Mouse (Mus musculus): Measurements from ENCODE around the gene Rnf224. TPM values are rescaled to one million over a fixed set of nuclear protein-coding genes. Genes with fewer than 3 reads are reported as not detected.

Rnf224 gene
- total and polyA plus RNA-seq, 3 experiments, result not detected

DNA sequence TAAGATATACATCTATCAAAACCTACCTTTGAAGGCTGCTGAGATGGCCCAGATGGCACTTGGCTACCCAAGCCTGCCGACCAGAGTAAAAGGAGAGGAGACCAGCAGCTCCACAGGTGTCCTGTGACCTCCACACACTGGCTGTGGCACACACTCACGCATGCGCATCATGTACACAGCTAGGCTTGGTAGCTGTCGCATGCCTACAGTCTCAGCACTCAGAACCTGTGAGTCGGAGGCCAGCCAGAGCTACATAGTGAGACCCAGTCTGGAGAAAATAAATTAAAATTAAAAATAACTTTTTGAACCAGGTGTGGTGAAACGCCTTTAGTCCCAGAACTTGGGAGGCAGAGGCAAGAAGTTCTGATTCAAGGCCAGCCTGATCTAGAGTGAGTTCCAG is 48.7 kb downstream of the Rnf224 start:
- Histone ChIP-seq H3K9me3 (replicated peaks; ENCODE audit: low read length) (no peaks in the 10 kb centered on the region), H3K4me2 (ENCODE audit: insufficient read depth, low read depth, poor library complexity, severe bottlenecking) (no peak overlapping the region), H3K27ac (ENCODE audit: insufficient read depth, low read depth) (no peak overlapping the region), H3K4me3 (replicated peaks in 1 of 3; ENCODE audit: low read depth in 2 of 3, low read length in 2 of 3, poor library complexity in 1 of 3) (no peak overlapping the region), H3K27me3 (replicated peaks) (peaks cover 32% of the 10 kb centered on the region), H3K36me3 (replicated peaks in 1 of 2; ENCODE audit: control insufficient read depth in 1 of 2, insufficient read depth in 1 of 2, low read length in 1 of 2) (peaks cover 0 to 3% of the 10 kb centered on the region in 2 experiments), H3K4me1 (ENCODE audit: control insufficient read depth in 1 of 2, insufficient read depth in 2 of 2) (peaks cover 12 to 29% of the 10 kb centered on the region in 2 experiments), H3K9ac (ENCODE audit: insufficient read depth, low read depth) (no peak overlapping the region), H3K79me2 (replicated peaks; ENCODE audit: control insufficient read depth, extremely low read depth, insufficient read depth, poor library complexity, severe bottlenecking) (0 out of 2 replicates have a peak, but pooled peaks cover 1% of the 10 kb centered on the region)
- no peak for DNase-seq (ENCODE audit: extremely low read depth)
- TF ChIP-seq BHLHE40 (IDR thresholded peaks at IDR 0.05; ENCODE audit: low read depth, low read length) (no peak), TCF12 (IDR thresholded peaks at IDR 0.05; ENCODE audit: low read depth, low read length) (no peak), ZMIZ1 (IDR thresholded peaks at IDR 0.05; ENCODE audit: low read depth, low read length) (no peak), RAD21 (IDR thresholded peaks at IDR 0.05; ENCODE audit: low read depth, low read length) (no peak), SIN3A (IDR thresholded peaks at IDR 0.05; ENCODE audit: low read length) (no peak), KAT2A (IDR thresholded peaks at IDR 0.05; ENCODE audit: insufficient replicate concordance, low read length) (no peak), MAX (IDR thresholded peaks at IDR 0.05; ENCODE audit: low read length) (no peak), POLR2AphosphoS2 (IDR thresholded peaks at IDR 0.05; ENCODE audit: low read depth, low read length) (no peak), ZNF384 (IDR thresholded peaks at IDR 0.05; ENCODE audit: low read depth, low read length) (no peak), JUND (conservative IDR thresholded peaks at IDR 0.05; ENCODE audit: low read depth, low read length) (no peak), CTCF (conservative IDR thresholded peaks at IDR 0.05 in 1 of 2, IDR thresholded peaks at IDR 0.05 in 1 of 2; ENCODE audit: low read depth in 2 of 2, low read length in 2 of 2) (no peak), UBTF (IDR thresholded peaks at IDR 0.05; ENCODE audit: low read depth, low read length) (no peak), USF1 (IDR thresholded peaks at IDR 0.05; ENCODE audit: low read depth, low read length) (no peak), MAZ (IDR thresholded peaks at IDR 0.05; ENCODE audit: low read depth, low read length) (no peak), IRF4 (IDR thresholded peaks at IDR 0.05; ENCODE audit: low read depth, low read length) (no peak), ELF1 (IDR thresholded peaks at IDR 0.05; ENCODE audit: low read depth, low read length) (no peak), USF2 (conservative IDR thresholded peaks at IDR 0.05; ENCODE audit: low read depth, low read length) (no peak), HCFC1 (IDR thresholded peaks at IDR 0.05; ENCODE audit: low read depth, low read length) (no peak), GABPA (IDR thresholded peaks at IDR 0.05; ENCODE audit: insufficient replicate concordance, low read depth, low read length) (no peak), JUN (IDR thresholded peaks at IDR 0.05; ENCODE audit: insufficient read depth, low read depth, low read length) (no peak)
- in situ Hi-C loops (cut with MboI; ENCODE audit: low pct_ligation_motif_present, low pct_unique_long_range_greater_than_20kb, low sequenced_read_pairs), result no loop called here
- dilution Hi-C loops (cut with MboI; ENCODE audit: extremely low pct_ligation_motif_present, extremely low pct_unique_long_range_greater_than_20kb, low sequenced_read_pairs), result no loop called here

- TF ChIP-seq CHD1 (IDR thresholded peaks at IDR 0.05; ENCODE audit: low read depth, low read length) (0 out of 2 replicates have a peak, but pooled peaks have one; percentile 25), RCOR1 (conservative IDR thresholded peaks at IDR 0.05; ENCODE audit: low read depth, low read length) (no peak)
- peaks cover 41% of the 10 kb centered on the region for H3K27me3 ChIP-seq (replicated peaks)
- in situ Hi-C loops (cut with MboI; ENCODE audit: low pct_ligation_motif_present, low pct_unique_long_range_greater_than_20kb, low sequenced_read_pairs), result no loop called here
- peaks cover 12 to 31% of the 10 kb centered on the region in 2 experiments for H3K4me1 ChIP-seq (ENCODE audit: control insufficient read depth in 1 of 2, insufficient read depth in 2 of 2)
- no peak overlapping the region for H3K9ac ChIP-seq (ENCODE audit: insufficient read depth, low read depth)
- H3K4me3 ChIP-seq (replicated peaks in 1 of 3; ENCODE audit: low read depth in 2 of 3, low read length in 2 of 3, poor library complexity in 1 of 3), result peak overlapping the region in 1 of 3 experiments; percentile 52
- H3K9me3 ChIP-seq (replicated peaks; ENCODE audit: low read length), result peaks cover 2% of the 10 kb centered on the region
- no peak for DNase-seq (ENCODE audit: extremely low read depth)
- no peak overlapping the region for H3K27ac ChIP-seq (ENCODE audit: insufficient read depth, low read depth)
- peak overlapping the region; percentile 58 for H3K4me2 ChIP-seq (ENCODE audit: insufficient read depth, low read depth, poor library complexity, severe bottlenecking)
- no peaks in the 10 kb centered on the region for H3K79me2 ChIP-seq (replicated peaks; ENCODE audit: control insufficient read depth, extremely low read depth, insufficient read depth, poor library complexity, severe bottlenecking)
- peaks cover 0 to under 1% of the 10 kb centered on the region in 2 experiments for H3K36me3 ChIP-seq (replicated peaks in 1 of 2; ENCODE audit: control insufficient read depth in 1 of 2, insufficient read depth in 1 of 2, low read length in 1 of 2)
- dilution Hi-C loops (cut with MboI; ENCODE audit: extremely low pct_ligation_motif_present, extremely low pct_unique_long_range_greater_than_20kb, low sequenced_read_pairs), result no loop called here
Observed at GRCm38 (mm10) chr2:25186575-25186930, 50.0 kb downstream of the Rnf224 start.

Data from CH12.LX (cell line).